Mouse (Mus musculus): ENCODE results near the gene B4galt3.

Gene B4galt3

GRCm38 (mm10) chr1:171269848-171270572, at the start of gene B4galt3:
Gene B4galt3, plus strand, starts transcription at chr1:171270328.
- in situ Hi-C loops (cut with MboI, MseI) = loop anchor here (10.0 kb wide), 1 partner anchor 155 kb away; the partner anchor contains the start of gene Cfap126

- in situ Hi-C loops (cut with MboI, MseI) = loop anchor here (5.0 kb wide), 1 partner anchor 99 kb away; no protein-coding TSS in a partner anchor
Measured at GRCm38 (mm10) chr1:171220871-171221270, 49.3 kb upstream of the B4galt3 start.

GRCm38 (mm10) chr1:171221281-171222193, 48.6 kb upstream of the B4galt3 start:
- in situ Hi-C loops (cut with MboI, MseI) = loop anchor here (5.0 kb wide), 1 partner anchor 99 kb away; no protein-coding TSS in a partner anchor

GRCm38 (mm10) chr1:171222238-171223155, 47.6 kb upstream of the B4galt3 start, which contains the start of gene Tomm40l:
Gene Tomm40l, minus strand, starts transcription at chr1:171222514.
- in situ Hi-C loops (cut with MboI, MseI) = loop anchor here (5.0 kb wide), 1 partner anchor 100 kb away; no protein-coding TSS in a partner anchor

- in situ Hi-C loops (cut with MboI, MseI) = loop anchor here (5.0 kb wide), 1 partner anchor 101 kb away; no protein-coding TSS in a partner anchor
Measured at GRCm38 (mm10) chr1:171223168-171223567, 47.0 kb upstream of the B4galt3 start.

DNA sequence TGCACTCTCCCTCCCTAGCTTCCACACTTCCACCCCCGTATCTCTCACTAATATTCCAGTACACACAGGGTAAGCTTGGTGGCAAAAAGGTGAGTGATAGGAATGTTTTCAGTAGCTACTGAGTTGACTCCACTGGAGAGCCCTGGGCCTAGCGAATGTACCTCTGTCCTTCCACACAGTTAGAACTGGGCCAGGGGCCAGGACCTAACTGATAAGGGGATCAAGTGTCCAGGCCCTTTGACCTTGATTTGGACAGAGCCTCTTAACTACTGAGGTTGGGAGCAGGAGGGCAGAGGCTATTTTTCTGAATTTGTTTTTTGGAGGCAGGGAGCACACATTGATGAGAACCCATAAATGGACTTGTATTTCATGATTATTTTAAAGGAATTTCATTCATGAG, 46.3 kb upstream of the B4galt3 start:
- in situ Hi-C loops (cut with MboI, MseI) = loop anchor here (5.0 kb wide), 1 partner anchor 101 kb away; no protein-coding TSS in a partner anchor

GRCm38 (mm10) chr1:171224857-171225256, 45.3 kb upstream of the B4galt3 start, which contains the start of gene Apoa2:
Gene Apoa2, plus strand, starts transcription at chr1:171225054.
- in situ Hi-C loops (cut with MboI, MseI) = loop anchor here (5.0 kb wide), 1 partner anchor 103 kb away; no protein-coding TSS in a partner anchor

DNA sequence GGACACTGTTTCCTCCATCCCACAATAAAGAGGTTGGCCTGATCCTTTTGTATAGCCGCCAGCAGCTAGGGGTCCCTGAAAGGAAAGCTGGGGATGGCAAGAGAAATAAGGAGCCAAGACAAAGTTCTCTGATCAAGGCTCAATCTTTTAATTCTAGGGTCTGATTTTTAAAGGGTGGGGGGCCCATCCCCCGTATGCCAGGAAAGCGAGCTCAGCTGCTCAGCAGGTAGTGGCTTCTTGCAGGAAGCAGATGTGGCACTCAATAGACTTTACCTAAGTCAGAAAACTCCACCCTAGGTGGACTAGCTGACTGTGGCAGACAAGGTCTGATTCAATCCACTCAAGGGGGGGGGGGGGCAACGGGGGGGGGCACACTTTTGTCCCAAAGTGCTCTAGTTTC, 43.3 kb upstream of the B4galt3 start:
- in situ Hi-C loops (cut with MboI, MseI) = no loop called here

DNA sequence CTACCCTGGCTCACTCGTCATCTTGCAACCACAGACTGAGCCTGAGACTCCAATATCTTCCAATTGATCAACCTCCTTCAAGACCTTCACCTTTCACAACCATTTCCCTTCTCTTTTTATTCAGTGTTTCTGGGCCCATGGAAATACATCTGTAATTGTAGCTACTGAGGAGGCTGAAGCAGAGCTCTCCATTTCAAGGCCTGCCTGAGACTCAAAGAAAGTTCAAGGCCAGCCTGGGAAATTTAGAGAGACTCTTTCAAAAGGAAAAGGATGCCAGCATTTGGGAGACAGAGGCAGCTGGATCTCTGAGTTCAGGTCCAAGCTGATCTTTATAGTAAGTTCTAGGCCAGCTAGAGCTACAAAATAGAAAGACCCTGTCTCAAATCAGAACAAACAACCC, 42.2 kb upstream of the B4galt3 start:
- in situ Hi-C loops (cut with MboI, MseI) = no loop called here

- in situ Hi-C loops (cut with MboI, MseI) = no loop called here
Measured at GRCm38 (mm10) chr1:171229750-171230149, 40.4 kb upstream of the B4galt3 start.

DNA sequence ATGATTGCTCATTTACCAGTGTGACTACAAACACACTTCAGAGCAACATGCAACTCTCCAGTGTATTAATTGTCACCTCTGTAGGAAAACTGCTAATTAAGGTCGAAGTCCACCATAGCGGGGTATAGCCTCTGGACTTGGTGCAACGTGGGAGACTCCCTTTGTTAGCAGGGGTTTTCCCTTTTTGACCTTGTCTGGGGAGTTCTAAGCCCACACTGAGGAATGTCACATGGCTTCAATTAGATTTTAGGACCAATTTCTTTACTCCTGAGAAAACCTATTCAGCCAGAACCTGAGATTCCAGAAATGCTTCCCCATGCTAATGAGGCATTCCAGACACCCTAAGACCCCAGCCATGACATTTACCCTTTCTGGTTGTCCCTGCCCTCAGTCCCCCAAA, 39.9 kb upstream of the B4galt3 start:
- in situ Hi-C loops (cut with MboI, MseI) = no loop called here

DNA sequence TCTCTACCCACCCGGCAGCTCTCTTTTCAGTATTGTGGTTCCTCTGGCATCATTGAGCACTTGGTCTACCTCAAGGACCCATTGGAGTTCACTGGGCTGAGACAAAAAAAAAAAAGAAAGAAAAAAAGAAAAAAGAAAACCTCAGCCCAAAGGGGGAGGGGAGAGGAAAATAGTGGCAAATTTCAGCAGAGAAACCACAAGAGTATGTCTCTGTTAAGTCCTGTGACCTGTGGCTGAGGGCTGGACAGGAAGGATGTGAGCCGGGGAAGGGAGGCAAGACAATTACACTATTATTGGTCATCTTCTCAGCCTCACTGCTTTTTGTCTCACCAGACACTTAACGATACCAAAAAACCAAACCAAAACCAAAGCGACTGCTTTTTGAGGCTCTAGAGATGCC, 38.3 kb upstream of the B4galt3 start:
- in situ Hi-C loops (cut with MboI, MseI) = no loop called here

GRCm38 (mm10) chr1:171232348-171232747, 37.8 kb upstream of the B4galt3 start:
- in situ Hi-C loops (cut with MboI, MseI) = no loop called here

- in situ Hi-C loops (cut with MboI, MseI) = no loop called here
Measured at GRCm38 (mm10) chr1:171232800-171233730, 37.1 kb upstream of the B4galt3 start.

- in situ Hi-C loops (cut with MboI, MseI) = no loop called here
Measured at GRCm38 (mm10) chr1:171234126-171234525, 36.0 kb upstream of the B4galt3 start, which contains the start of gene Fcer1g. Gene Fcer1g, minus strand, starts transcription at chr1:171234365.

GRCm38 (mm10) chr1:171234538-171234937, 35.6 kb upstream of the B4galt3 start:
- in situ Hi-C loops (cut with MboI, MseI) = no loop called here

GRCm38 (mm10) chr1:171235791-171236190, 34.3 kb upstream of the B4galt3 start:
- in situ Hi-C loops (cut with MboI, MseI) = no loop called here

- in situ Hi-C loops (cut with MboI, MseI) = no loop called here
Measured at GRCm38 (mm10) chr1:171237438-171237837, 32.7 kb upstream of the B4galt3 start.

DNA sequence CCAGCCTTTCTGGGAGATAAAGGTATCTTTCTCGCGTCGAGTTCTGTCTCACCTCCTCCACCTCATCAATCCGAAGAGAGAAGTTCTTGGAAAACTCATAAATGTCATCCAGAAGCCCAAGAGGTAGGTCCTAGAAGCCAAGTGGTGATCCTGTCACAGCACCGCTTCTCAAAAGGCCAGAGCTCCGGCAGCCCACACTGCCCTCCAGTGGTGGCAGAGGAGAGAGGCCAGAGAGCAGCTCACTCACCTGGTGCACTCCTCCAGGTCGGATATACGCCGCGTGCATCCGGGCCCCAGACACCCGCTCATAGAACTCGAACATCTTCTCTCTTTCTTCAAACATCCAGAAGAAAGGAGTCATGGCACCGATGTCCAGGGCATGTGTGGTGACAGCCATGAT, 31.7 kb upstream of the B4galt3 start:
- in situ Hi-C loops (cut with MboI, MseI) = no loop called here
